Mouse (Mus musculus) left cerebral cortex, postnatal 4 days (tissue): ENCODE results near the gene Arl8a. TPM values are rescaled to one million over a fixed set of nuclear protein-coding genes. Genes with fewer than 3 reads are reported as not detected.
"Not testable (repeated sequence)": the region's sequence is repeated elsewhere in the genome, so short reads cannot be mapped to it uniquely, and the experiment has no call there.

Experiments used
- DNase-seq: peaks from one replicate; pipeline ENCODE4 v3.0.0-alpha.2; 2022
- intact Hi-C: fragments of 180-260 bp; cut with DNase I; formaldehyde crosslinking; loops from one replicate; pipeline ENCODE4 v1.15.1; 2025
- total RNA-seq, 2 experiments: library from RNA; stranded (reverse); gene quantifications; 2 replicates each; pipeline ENCODE4 v1.2.3; 2021

Arl8a gene
- 100 to 1,000 TPM; 508 to 512 TPM for total RNA-seq

GRCm38 (mm10) chr1:135146077-135146945 is at the start of gene Arl8a:
Arl8a (plus strand) TSS chr1:135146824.
- intact Hi-C loops: no loop called here
- peak; percentile 90 for DNase-seq

GRCm38 (mm10) chr1:135097441-135097840 is 49.2 kb upstream of the Arl8a start:
- intact Hi-C loops: no loop called here
- DNase-seq: no peak

GRCm38 (mm10) chr1:135098441-135098840 is 48.2 kb upstream of the Arl8a start:
- intact Hi-C loops: no loop called here
- DNase-seq: peak; percentile 66

- intact Hi-C loops: no loop called here
- DNase-seq: no peak
Observed at GRCm38 (mm10) chr1:135100400-135100799, 46.2 kb upstream of the Arl8a start.

GRCm38 (mm10) chr1:135105124-135105523 is 41.5 kb upstream of the Arl8a start, which contains the start of gene Lgr6:
Lgr6 (minus strand) TSS chr1:135105276.
- intact Hi-C loops: no loop called here
- DNase-seq: no peak

- peak; percentile 72 for DNase-seq
Observed at GRCm38 (mm10) chr1:135105951-135106350, 40.7 kb upstream of the Arl8a start.

GRCm38 (mm10) chr1:135108611-135109010 is 38.0 kb upstream of the Arl8a start:
- peak; percentile 59 for DNase-seq
- intact Hi-C loops: no loop called here

More at GRCm38 (mm10) chr1:135105951-135106350, 40.7 kb upstream of the Arl8a start:
- intact Hi-C loops: no loop called here

- intact Hi-C loops: loop anchor here (5.0 kb wide), 1 partner anchor 123 kb away; no protein-coding TSS in a partner anchor
- peak; percentile 74 for DNase-seq
Observed at GRCm38 (mm10) chr1:135110075-135110474, 36.5 kb upstream of the Arl8a start.

GRCm38 (mm10) chr1:135111271-135111670 is 35.4 kb upstream of the Arl8a start:
- intact Hi-C loops: loop anchor here (5.0 kb wide), 1 partner anchor 124 kb away; no protein-coding TSS in a partner anchor
- DNase-seq: not testable (repeated sequence)

- DNase-seq: peak; percentile 47
- intact Hi-C loops: loop anchor here (5.0 kb wide), 1 partner anchor 125 kb away; no protein-coding TSS in a partner anchor
Observed at GRCm38 (mm10) chr1:135112661-135113060, 34.0 kb upstream of the Arl8a start.

GRCm38 (mm10) chr1:135124573-135125363 is 21.9 kb upstream of the Arl8a start:
- no peak for DNase-seq
- intact Hi-C loops: no loop called here

GRCm38 (mm10) chr1:135125990-135126389 is 20.6 kb upstream of the Arl8a start:
- intact Hi-C loops: no loop called here
- peak; percentile 89 for DNase-seq

- DNase-seq: no peak
- intact Hi-C loops: no loop called here
Observed at GRCm38 (mm10) chr1:135126443-135127027, 20.1 kb upstream of the Arl8a start.

- intact Hi-C loops: no loop called here
- DNase-seq: no peak
Observed at GRCm38 (mm10) chr1:135128011-135128441, 18.6 kb upstream of the Arl8a start.

GRCm38 (mm10) chr1:135128986-135129385 is 17.6 kb upstream of the Arl8a start:
- intact Hi-C loops: no loop called here
- DNase-seq: no peak

- DNase-seq: no peak
- intact Hi-C loops: no loop called here
Observed at GRCm38 (mm10) chr1:135129543-135130183, 17.0 kb upstream of the Arl8a start.

GRCm38 (mm10) chr1:135130376-135131018 is 16.1 kb upstream of the Arl8a start:
- DNase-seq: no peak
- intact Hi-C loops: no loop called here

- intact Hi-C loops: no loop called here
Observed at GRCm38 (mm10) chr1:135131034-135131433, 15.6 kb upstream of the Arl8a start.

GRCm38 (mm10) chr1:135131560-135131959 is 15.1 kb upstream of the Arl8a start:
- no peak for DNase-seq
- intact Hi-C loops: no loop called here

More at GRCm38 (mm10) chr1:135131034-135131433, 15.6 kb upstream of the Arl8a start:
- no peak for DNase-seq

GRCm38 (mm10) chr1:135132473-135132872 is 14.2 kb upstream of the Arl8a start, which contains the start of gene Ptpn7:
Ptpn7 (plus strand) TSS chr1:135132700.
- intact Hi-C loops: no loop called here
- DNase-seq: peak; percentile 83
